10 mouse cellular contexts compared by ENCODE assay signal in genomic region chr8:120462119-120462551, GRCm38 (mm10).
A peak's percentile ranks its signal among the peaks of the same experiment; 100 is the strongest.
DNase-seq lines count a peak whose midpoint lies in the region; ATAC-seq lines count a peak whose summit lies in the region.
"Had no signal": no experiment of that assay in that cellular context is flagged by ENCODE, and none has a peak within 500 bp of the region (broad histone marks: within the 10 kb centered on the region; RNA-seq: fewer than 3 reads in every experiment).

No protein-coding gene starts in this region.

- H3K9ac ChIP-seq in kidney, embryonic 15.5 days: no peak overlapping the region
- peak overlapping the region; percentile 43; the same call in 1 of the 2 replicates for H3K9ac ChIP-seq in forebrain, embryonic 13.5 days
- H3K9ac ChIP-seq in midbrain, embryonic 16.5 days (ENCODE audit: low read depth, low read length): no peak overlapping the region; the same call in 1 of the 2 replicates

- 0 out of 2 replicates have a peak, but pooled peaks cover 12% of the 10 kb centered on the region for H3K27me3 ChIP-seq in kidney, embryonic 15.5 days
- H3K27me3 ChIP-seq in forebrain, embryonic 13.5 days: no peaks in the 10 kb centered on the region
- no peaks in the 10 kb centered on the region for H3K27me3 ChIP-seq in midbrain, embryonic 16.5 days (ENCODE audit: control insufficient read depth, insufficient read depth, low read depth, low read length)

- WGBS in kidney, embryonic 15.5 days: 33% methylated on average over 15 of the region's 15 CpGs
- WGBS in forebrain, embryonic 13.5 days: 33% methylated on average over 15 of the region's 15 CpGs
- WGBS in midbrain, embryonic 16.5 days: 12% methylated on average over 15 of the region's 15 CpGs

- ATAC-seq in kidney, embryonic 15.5 days (replicated peaks; ENCODE audit: low FRiP score): 0 out of 2 replicates have a peak, but pooled peaks have one; percentile 43
- no peak for ATAC-seq in forebrain, embryonic 13.5 days
- no peak for ATAC-seq in midbrain, embryonic 16.5 days

- H3K36me3 ChIP-seq in kidney, embryonic 15.5 days: no peaks in the 10 kb centered on the region
- H3K36me3 ChIP-seq in forebrain, embryonic 13.5 days (ENCODE audit: poor library complexity, severe bottlenecking): no peaks in the 10 kb centered on the region
- H3K36me3 ChIP-seq in midbrain, embryonic 16.5 days (ENCODE audit: control insufficient read depth, insufficient read depth, low read length): no peaks in the 10 kb centered on the region

- no peak for DNase-seq in kidney, adult 11 months
- peak; percentile 63 for DNase-seq in liver
- DNase-seq in cerebellum, postnatal 10 days: no peak
- no peak for DNase-seq in right cerebral cortex, adult 2 months (ENCODE audit: low spot score in 2 of 2)
- no peak for DNase-seq in spleen, postnatal 4 days (ENCODE audit: low spot score in 2 of 2)
- DNase-seq: cerebellum, adult 9-11 months; right cerebral cortex, postnatal 4 days had no signal

- H3K4me3 ChIP-seq in kidney, embryonic 15.5 days (replicated peaks): no peak overlapping the region
- no peak overlapping the region for H3K4me3 ChIP-seq in forebrain, embryonic 13.5 days
- H3K4me3 ChIP-seq in midbrain, embryonic 16.5 days (ENCODE audit: low read depth, low read length): no peak overlapping the region

- H3K27ac ChIP-seq in kidney, embryonic 15.5 days: peak overlapping the region; percentile 48; the same call in 1 of the 2 replicates
- H3K27ac ChIP-seq in forebrain, embryonic 13.5 days: peak overlapping the region; percentile 51
- peak overlapping the region; percentile 69 for H3K27ac ChIP-seq in midbrain, embryonic 16.5 days (ENCODE audit: low read length)

- peaks cover 61% of the 10 kb centered on the region for H3K4me1 ChIP-seq in kidney, embryonic 15.5 days
- H3K4me1 ChIP-seq in forebrain, embryonic 13.5 days: peaks cover 81% of the 10 kb centered on the region
- H3K4me1 ChIP-seq in midbrain, embryonic 16.5 days (ENCODE audit: control insufficient read depth, insufficient read depth, low read length): peaks cover 21% of the 10 kb centered on the region

- H3K9me3 ChIP-seq in kidney, embryonic 15.5 days (replicated peaks): no peaks in the 10 kb centered on the region
- no peaks in the 10 kb centered on the region for H3K9me3 ChIP-seq in forebrain, embryonic 13.5 days (replicated peaks)
- no peaks in the 10 kb centered on the region for H3K9me3 ChIP-seq in midbrain, embryonic 16.5 days (replicated peaks; ENCODE audit: control insufficient read depth, low read length, poor library complexity, severe bottlenecking)

- H3K4me2 ChIP-seq in kidney, embryonic 15.5 days: no peak overlapping the region
- H3K4me2 ChIP-seq in forebrain, embryonic 13.5 days: no peak overlapping the region
- H3K4me2 ChIP-seq in midbrain, embryonic 16.5 days (ENCODE audit: low read length): no peak overlapping the region; the same call in 1 of the 2 replicates
